Mouse (Mus musculus): Measurements from ENCODE around the gene Ntm. TPM values are rescaled to one million over a fixed set of nuclear protein-coding genes. Genes with fewer than 3 reads are reported as not detected.

The Ntm gene
- not detected for polyA plus RNA-seq (2017; shearing (Covaris generic))

DNA sequence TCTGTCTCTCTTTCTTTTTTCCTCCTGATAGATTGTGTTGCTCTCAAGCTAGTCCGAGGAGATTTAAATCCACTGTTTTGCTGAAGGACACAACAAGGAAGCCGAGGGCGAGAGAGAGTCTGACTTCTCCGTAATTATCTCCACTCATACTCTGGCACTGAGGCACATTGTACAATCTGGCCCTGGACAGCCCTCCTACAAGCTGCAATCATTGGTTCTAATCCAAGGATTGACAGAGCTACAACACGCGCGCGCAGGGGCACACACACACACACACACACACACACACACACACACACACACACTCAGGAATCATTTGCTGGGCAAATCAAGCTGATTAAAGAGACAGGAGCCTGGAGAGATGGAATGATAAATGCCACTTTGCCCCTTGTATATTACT lies at the start of gene Ntm:
Ntm (minus strand) TSS at position 164 of the 400 bp plus-strand sequence.

Measured in inflammation-experienced regulatory T-cells, adult 16 weeks (primary cell).